Comparison of ENCODE assay signal across 1 mouse cellular context in the genomic region with DNA sequence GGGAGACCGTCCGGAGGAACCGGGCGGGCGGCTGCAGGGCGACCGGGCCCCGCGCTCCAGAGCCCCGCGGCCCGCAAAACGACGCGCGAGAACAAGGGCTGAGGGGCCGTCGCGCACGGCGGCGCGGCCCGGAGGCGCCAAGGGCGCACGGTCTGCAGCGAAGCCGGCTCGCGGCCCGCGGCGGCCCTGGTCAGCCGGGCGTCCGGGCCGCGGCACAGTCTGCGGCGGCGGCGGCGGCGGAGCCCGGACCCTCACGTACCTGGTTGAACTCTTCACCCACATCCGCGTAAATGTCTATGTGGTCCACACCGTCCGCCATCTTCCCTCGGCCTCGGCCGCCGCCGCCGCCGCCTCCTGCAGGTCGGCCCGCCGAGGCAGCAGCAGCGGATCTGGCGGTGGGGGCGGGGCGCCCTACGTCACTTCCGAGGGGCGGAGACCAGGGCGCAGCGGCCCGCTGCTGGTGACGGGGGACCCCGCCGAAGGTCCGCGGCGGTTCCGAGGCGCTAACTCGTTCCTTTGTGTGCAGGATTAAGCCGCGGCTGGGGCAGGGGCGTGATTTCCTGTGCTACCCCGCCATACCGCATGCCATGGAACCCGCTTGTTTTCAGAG.
A peak's percentile ranks its signal among the peaks of the same experiment; 100 is the strongest.
TF ChIP-seq lines count a peak whose summit lies in the region.

No protein-coding gene starts in this region.

TF ChIP-seq in CH12.LX, 34 proteins besides CTCF, POLR2A, EP300 and RAD21 (continued from another document):
- TF ChIP-seq TBP (conservative IDR thresholded peaks at IDR 0.05; ENCODE audit: low read depth, low read length): no peak
- no peak for TF ChIP-seq UBTF (IDR thresholded peaks at IDR 0.05; ENCODE audit: low read depth, low read length)
- no peak for TF ChIP-seq BHLHE40 (IDR thresholded peaks at IDR 0.05; ENCODE audit: low read depth, low read length)
- TF ChIP-seq ZMIZ1 (IDR thresholded peaks at IDR 0.05; ENCODE audit: low read depth, low read length): peak; percentile 75
- peak; percentile 57; the same call in 1 of the 2 replicates for TF ChIP-seq ELF1 (IDR thresholded peaks at IDR 0.05; ENCODE audit: low read depth, low read length)
- no peak for TF ChIP-seq ZNF384 (IDR thresholded peaks at IDR 0.05; ENCODE audit: low read depth, low read length)
- peak; percentile 39 for TF ChIP-seq MEF2A (IDR thresholded peaks at IDR 0.05; ENCODE audit: borderline replicate concordance, low read depth, low read length)
- TF ChIP-seq CHD2 (IDR thresholded peaks at IDR 0.05; ENCODE audit: low read length): peak; percentile 72; the same call in 1 of the 2 replicates
